Mouse (Mus musculus): ENCODE measurements around the gene Zbed6.
"Not testable (repeated sequence)": the region's sequence is repeated elsewhere in the genome, so short reads cannot be mapped to it uniquely, and the experiment has no call there.

The Zbed6 gene

GRCm38 (mm10) chr1:133660466-133661202 is at the start of gene Zbed6:
Gene Zbed6 (minus strand): TSS chr1:133660885.
- DNase-seq (ENCODE audit: low spot score) = peak; percentile 39

- no peak for DNase-seq (ENCODE audit: low spot score)
These were observed 48.6 kb upstream of the Zbed6 start for GRCm38 (mm10) chr1:133709292-133709691.

DNA sequence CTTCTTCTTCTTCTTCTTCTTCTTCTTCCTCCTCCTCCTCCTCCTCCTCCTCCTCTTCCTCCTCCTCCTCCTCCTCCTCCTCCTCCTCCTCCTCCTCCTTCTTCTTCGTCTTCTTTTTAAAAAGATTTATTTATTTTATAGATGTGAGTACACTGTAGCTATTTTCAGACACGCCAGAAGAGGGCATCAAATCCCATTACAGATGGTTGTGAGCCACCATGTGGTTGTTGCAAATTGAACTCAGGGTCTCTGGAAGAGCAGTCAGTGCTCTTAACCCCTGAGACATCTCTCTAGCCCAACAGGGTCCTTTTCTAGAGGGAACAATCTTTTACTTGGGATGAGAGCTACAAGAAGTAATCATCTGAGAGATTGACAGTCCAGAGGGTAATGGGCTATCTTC is 41.1 kb upstream of the Zbed6 start:
- not testable (repeated sequence) for DNase-seq (ENCODE audit: low spot score)

GRCm38 (mm10) chr1:133697935-133698620 is 37.4 kb upstream of the Zbed6 start:
- DNase-seq (ENCODE audit: low spot score) = no peak

DNA sequence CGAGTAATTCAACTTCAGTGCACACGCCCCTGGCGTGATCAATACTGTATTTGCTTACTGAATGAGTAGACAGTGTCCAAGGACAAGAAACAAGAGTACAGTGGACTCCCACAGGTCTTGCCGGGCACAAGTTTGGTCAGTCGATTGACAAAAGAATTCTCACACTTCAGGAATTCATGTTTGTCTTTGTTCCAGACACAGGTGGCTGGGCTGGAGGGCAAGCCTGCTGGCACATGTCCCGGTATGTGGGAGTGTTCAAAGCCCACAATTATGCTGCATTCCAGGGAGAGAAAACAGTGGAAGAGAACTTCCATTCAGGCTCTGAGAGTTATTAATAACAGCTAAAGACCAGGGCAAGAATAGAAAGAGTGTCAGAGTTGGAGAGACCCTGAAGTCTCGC is 35.2 kb upstream of the Zbed6 start:
- DNase-seq (ENCODE audit: low spot score) = peak; percentile 29

GRCm38 (mm10) chr1:133694876-133695275 is 34.2 kb upstream of the Zbed6 start:
- DNase-seq (ENCODE audit: low spot score) = no peak

DNA sequence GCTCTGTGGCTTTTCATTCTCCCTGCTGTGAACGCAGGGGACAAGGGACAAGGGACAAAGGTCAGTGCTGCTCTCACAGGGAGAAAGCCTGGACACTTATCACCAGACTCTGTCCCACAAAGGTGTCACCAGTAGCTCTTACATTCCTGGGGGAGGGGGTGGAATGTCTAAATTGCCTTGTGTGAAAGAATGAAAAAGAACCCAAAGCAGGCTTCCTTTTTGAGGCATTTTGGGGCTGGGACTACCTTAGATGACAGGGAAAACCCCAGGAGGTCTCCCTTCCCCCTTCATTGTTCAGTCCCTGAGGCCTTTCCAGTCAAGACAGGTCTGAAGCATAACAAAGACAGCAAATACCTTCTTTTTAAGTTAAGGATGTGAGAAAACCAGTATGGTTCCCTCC is 33.6 kb upstream of the Zbed6 start:
- DNase-seq (ENCODE audit: low spot score) = no peak

DNA sequence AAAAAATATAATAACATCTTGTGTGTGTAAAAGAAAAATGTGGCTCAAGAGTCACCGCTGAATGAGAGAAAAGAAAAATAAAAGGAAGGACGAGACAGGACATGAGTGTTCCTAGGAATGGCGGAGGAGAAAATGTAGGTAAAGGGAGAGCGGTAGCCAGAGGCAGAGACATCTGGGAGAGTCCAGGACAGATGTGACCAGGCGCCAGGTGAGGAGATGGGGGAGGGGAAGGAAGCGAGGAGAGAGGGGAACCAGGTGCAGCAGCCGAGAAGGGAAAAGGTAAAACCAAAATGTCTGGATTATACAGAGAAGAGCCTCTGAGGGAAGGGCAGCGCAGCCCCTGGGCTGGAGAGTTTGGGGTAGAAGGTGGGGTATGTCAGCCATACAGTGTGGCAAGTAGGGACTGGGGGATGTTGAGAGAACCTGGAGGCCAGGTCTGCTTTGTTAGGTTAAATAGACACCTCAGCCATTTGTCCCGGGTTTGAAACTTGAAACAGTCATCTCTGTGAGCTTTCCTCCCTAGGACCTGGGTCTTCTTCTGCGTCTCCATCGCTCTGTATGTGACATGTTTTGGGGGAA is 32.9 kb upstream of the Zbed6 start:
- DNase-seq (ENCODE audit: low spot score) = no peak

DNA sequence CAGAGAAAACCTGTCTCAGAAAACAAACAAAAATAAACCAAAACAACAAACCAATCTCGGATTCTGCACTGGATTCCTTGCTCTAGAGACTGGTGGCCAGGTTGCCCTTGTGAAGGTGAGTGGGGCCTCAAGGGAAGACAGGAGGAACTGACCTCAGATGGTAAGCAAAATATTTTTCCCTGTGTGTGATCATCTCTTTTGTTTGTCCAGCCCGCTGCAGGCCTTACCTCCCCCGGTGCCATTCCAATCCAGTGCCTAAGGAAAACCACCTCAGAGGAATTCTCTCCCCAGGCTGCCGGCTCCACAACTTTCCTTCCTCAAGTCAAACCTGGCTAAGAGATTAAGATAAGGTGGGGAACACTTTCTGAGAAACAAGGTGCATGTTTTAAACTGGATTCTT is 31.5 kb upstream of the Zbed6 start:
- no peak for DNase-seq (ENCODE audit: low spot score)

DNA sequence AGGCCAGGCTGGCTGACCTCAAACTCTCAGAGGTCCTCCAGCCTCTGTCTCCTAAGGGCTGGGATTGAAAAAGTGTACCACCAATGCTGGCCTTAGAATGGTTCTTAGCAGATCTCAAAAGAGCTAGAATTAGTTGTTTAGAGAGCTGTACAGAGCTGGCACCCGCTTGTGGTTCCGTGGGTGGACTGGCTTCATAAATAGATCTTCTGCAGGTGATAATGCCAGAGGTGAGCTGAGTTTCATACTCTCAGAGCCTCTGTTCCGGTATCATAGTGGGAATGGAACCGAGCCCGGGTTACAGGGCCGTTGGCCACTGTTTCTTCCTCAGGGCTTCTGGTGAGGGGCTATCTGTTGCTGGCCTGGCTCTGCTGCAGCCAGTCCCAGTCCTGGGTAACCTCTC is 30.4 kb upstream of the Zbed6 start:
- no peak for DNase-seq (ENCODE audit: low spot score)

DNA sequence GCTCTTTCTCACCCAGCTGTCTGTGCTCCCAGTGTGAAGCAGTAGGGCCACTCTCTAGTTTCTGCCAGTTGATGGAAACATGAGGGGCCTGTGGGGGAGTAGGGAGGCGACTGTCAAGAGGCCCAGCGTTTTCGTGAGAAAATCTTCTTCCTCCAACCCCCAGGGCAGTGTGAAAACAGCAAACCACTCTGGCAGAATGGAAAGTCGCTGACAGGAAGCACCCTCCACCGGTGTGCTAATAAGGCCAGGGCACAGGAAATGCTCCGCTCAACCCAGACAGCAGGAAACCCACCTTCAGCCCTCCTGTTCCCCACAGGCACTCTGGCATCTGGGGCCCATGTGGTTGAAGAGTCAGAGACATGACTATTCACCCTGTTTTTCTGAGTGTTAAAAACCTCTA is 29.2 kb upstream of the Zbed6 start, which contains the start of gene Lax1:
Gene Lax1 (minus strand): TSS at position 212 of the 400 bp plus-strand sequence.
- DNase-seq (ENCODE audit: low spot score) = no peak

DNA sequence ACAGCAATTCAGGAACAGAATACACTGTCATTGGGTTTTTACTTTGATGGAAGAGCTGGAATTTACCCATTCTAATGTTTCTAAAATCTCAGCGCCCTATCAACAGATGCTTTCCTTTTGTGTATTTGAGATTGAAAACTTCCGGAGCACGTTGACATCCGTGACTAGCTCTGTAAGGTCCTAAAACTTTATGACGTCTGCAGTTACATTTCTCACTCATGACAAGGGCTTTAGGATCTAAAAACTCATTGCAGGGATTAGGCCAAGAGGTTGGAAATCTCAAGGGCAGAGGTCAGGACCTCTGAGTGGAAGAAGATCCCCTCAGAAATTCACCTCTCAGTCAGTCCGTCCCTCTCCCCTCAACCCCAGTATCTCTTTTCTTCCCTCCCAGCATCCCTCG is 27.6 kb upstream of the Zbed6 start:
- DNase-seq (ENCODE audit: low spot score) = no peak

GRCm38 (mm10) chr1:133685749-133686519 is 25.2 kb upstream of the Zbed6 start:
- no peak for DNase-seq (ENCODE audit: low spot score)

DNA sequence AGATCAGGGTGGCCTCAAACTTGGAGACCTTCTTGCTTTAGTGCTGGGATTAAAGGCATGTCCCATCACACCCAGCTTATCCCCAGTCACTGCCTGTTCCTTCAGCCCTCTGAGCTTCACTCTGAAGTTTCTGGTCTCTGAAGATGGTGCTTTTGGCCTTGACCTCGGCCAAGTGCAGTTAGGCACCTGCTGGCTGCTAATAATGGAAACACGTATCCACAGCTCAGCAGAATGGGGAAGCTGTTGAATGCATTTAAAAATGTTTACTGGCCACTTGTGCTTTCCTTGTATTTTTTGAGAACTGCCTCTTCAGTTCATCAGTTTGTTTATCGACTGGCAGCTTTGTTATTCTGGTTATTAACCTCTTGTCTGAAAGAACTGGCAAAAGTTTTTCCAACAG is 11.1 kb upstream of the Zbed6 start:
- DNase-seq (ENCODE audit: low spot score) = no peak

DNA sequence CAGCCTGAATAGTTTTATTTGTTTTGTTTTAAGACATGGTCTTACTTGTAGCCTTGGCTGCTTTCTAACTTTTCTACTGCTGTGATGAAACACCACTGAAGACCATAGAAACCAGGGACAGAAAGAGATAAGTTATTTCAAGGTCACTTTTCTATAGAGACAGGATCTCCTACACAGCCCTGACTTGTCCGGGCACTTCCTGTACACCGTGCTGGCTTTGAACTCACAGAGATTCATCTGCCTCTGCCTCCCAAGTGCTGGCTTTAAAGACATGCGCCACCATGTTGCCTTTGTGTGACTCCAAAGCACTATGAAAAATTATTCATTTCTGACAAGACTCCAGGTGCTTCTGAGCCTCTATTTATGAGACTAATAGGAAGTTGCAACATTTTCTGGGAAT is 10.6 kb upstream of the Zbed6 start:
- DNase-seq (ENCODE audit: low spot score) = no peak

GRCm38 (mm10) chr1:133670776-133671175 is 10.1 kb upstream of the Zbed6 start:
- DNase-seq (ENCODE audit: low spot score) = no peak

DNA sequence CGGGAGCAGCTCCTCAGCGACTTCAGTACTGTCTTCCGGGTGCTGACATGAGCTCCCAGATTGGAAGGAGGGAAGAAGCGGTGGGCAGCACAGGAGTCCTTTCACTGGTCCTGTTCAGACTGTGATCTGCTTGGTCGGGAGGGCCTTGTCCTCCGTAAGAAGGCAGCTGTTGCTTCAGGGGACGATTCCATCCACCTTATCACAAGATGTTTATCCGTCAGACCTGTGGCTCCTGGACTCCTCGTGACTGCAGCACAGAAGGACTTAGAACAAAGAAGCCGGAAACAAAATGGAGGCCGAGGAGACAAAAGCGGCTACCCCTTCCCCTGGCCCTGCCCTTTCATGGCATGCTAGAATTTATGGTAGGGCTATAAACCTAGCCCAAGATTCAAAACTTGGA is 9.5 kb upstream of the Zbed6 start:
- no peak for DNase-seq (ENCODE audit: low spot score)

- no peak for DNase-seq (ENCODE audit: low spot score)
These were observed 7.9 kb upstream of the Zbed6 start for GRCm38 (mm10) chr1:133668618-133669017.

GRCm38 (mm10) chr1:133667721-133668120 is 7.0 kb upstream of the Zbed6 start:
- DNase-seq (ENCODE audit: low spot score) = no peak

GRCm38 (mm10) chr1:133665713-133666112 is 5.0 kb upstream of the Zbed6 start:
- not testable (repeated sequence) for DNase-seq (ENCODE audit: low spot score)

DNA sequence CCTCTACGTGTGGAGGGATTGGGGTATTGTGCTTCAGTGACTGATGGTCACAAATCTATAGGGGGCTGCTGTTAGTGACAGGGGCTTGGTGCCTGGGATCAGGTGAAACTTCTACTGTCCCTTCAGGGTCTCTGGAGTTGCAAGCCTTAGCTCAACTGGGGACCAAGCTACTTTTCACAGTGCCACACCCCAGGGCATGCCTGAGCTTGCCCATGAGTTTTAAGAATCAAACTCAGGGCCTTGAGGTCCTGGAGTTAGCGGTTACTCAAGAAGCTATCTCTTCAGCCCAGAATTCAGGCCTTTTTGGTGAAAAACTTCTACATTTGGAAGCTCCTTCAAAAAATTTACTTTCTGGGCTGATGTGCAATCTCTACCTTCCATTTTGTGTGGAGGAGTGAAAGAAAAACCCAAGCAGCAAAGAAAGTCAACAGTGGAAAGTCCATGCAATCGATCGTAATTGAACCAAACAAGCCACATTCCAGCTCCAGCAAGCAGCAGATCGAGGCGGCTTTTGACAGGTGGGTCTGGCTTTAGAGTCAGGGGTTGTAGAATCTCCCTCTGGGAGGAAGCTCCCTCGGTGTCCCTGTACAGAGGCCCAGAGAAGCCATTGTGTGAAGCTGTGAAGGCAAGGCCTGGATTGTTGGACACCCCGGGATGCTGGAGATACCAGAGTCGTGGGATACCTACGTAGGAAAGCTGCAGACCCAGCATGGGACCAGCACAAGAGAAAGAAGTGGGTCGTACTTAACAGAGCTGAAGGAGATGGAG is 3.7 kb upstream of the Zbed6 start:
- DNase-seq (ENCODE audit: low spot score) = no peak

GRCm38 (mm10) chr1:133663427-133663826 is 2.7 kb upstream of the Zbed6 start:
- no peak for DNase-seq (ENCODE audit: low spot score)
